Mouse (Mus musculus) urinary bladder, postnatal 14 days (tissue): ENCODE data around the gene Fbxo17.
A peak's percentile ranks its signal among the peaks of the same experiment; 100 is the strongest.

Experiments used
- DNase-seq: peaks from one replicate; pipeline ENCODE4 v3.0.0; 2021; ENCODE audit warnings: low spot score

The Fbxo17 gene

DNA sequence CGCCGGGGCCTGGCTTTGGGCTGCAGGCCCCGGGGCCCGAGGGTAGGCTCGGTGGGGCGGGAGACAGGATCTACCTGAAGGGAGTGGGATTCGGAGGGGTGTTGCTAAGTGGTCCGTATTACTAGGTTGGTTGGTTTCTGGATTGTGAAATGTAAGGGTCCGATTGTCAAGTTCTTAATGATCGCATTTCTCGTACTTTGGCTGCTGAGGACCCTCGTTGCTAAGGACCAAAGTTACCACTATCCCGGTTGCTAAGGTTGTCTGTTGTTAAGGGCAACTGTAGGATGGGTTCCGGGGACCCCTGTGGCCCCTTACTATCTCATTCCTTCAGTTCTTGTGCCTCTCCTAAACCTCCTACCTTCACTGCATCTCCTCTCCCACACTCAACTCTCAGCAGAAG is 50.3 kb downstream of the Fbxo17 start:
- DNase-seq = no peak

DNA sequence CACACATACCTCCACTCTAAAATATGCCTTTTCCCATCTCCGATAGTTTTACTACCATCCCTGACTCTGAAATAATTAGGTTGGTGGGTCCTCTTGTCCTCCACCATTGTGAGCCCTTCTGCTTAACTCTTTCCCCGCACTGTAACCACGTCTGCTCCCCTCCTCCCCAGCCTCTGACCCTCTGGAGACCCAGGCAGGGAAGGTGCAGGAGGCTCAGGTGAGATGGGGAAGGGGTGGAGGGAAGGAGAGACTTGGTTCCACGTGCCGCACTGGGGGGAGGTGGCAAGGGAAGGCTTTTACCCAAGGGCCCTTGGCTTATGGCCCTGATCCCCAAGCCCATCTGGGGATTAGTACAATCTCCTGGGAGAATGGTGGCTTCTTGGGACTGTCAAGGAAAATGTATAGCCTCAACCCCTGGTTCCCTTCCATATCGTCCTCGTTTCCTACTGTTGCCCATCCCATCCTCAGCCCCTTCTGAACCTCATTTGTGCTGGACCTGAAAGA is 50.9 kb downstream of the Fbxo17 start, which contains the start of gene Nfkbib:
Nfkbib (minus strand) TSS at position 51 of the 504 bp plus-strand sequence.
- DNase-seq = no peak

DNA sequence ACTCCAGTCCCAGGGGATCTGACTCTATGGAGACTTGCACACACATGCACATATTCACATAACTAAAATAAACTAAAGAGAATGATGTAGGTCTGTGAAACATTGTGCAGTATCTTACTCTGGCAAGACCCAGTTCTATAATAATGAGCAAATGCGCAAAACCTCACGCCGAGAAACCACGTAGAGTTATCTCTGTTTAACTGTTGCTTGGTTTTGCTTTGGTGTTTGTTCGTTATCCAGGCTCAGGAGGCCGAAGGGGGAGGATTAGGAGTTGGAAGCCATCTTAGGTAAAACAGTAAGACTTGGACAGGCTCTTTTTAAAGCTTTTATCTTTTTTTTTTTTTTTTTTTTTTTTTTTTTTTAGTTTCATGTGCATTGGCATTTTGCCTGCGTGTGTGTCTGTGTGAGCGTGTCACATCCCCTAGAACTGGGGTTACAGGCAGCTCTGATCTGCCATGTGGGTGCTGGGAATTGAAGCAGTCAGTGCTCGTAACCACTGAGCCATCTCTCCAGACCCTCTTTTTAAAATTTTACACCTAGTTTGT is 52.9 kb downstream of the Fbxo17 start:
- no peak for DNase-seq

DNA sequence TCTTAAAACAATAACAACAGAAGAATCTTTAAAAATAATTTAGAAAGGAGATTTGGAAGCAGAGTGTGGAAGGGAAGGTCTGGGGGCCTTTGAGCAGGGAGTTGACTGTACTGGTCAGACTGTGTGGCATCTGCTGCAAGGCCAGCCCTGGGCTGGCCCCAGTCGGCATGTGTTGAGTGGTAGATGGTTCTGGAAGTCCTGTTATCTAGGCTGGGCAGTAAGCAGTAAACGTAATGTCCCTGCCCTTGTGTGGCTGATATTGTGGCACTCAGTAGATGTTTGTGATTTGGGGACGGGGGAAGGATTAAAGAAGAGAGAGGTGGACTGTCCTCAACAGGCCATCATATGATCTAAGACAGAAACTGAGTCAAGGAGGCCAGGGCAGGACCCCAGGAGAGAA is 53.7 kb downstream of the Fbxo17 start:
- DNase-seq = no peak

DNA sequence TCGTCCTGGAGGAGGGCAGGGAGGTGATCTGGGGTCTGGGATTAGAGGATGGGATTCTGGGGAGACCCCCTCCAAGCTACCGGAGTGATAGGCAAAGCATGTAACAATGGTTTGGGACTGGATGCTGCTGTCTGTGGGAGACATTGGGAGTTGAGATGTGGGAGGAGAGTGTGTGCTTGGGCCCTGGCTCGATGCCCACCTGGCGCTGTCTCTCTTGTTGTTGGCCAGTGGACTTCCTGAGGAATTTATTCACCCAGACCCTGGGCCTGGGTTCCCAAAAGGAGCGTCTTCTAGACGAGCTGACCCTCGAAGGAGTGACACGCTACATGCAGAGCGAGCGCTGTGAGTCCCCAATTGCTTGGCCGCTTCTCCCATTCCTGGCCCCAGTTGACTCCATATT is 55.3 kb downstream of the Fbxo17 start:
- no peak for DNase-seq

DNA sequence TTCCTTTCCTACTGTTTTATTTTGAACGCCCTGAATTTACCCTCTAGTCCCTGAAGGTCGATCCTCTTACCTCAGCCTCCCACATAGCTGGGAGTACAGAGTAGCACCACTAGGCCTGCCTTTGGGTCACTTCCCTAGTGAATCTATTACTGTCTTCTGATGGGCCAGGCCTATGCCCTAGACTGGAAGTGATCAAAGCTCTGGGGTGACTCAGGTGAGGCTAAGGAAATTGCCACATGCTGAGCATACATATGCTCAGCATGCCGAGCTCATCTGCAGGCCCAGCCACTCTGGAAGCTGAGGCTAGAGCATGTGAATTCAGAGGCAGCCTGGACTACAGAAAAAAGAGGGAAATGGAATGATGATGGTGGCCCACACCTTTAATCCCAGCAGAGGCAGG is 56.6 kb downstream of the Fbxo17 start:
- no peak for DNase-seq

DNA sequence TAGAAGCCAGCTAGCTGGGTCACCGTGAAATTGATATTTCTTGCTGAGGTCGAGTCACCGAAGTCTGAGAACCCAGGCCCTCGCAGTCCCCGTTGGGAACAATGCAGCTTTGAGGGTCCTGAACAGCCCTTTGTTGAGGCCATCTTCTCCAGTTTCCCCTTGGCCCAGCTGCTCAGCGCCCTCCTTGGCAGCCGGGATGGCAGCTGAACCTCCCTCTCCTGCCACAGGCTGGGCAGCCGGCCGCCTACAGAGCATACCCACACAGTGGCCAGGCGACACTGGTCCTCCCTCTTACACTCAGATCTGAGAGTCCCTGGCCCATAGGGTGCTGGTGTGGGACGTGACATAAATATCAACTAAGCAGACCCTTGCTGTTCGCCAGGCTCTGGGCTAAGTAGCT is 57.6 kb downstream of the Fbxo17 start:
- no peak for DNase-seq

DNA sequence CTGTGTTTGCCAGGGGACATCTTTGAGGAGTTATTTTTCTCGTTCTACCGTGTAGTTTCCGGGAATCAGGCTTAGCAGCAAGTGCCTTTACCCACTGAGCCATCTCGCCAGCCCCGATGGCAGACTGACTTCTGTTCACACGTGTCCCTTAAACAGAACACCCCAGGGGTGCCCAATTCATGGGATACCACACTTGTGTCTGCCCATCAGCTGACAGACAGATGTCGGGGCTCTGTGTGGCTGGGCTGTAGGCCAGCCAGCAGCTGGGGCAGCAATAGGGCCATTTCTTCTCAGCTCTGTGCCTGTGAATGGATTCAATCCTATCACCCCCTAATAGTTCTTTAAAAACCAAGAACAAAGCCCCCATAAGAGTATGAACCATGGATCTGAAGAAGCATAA is 58.5 kb downstream of the Fbxo17 start:
- DNase-seq = no peak

DNA sequence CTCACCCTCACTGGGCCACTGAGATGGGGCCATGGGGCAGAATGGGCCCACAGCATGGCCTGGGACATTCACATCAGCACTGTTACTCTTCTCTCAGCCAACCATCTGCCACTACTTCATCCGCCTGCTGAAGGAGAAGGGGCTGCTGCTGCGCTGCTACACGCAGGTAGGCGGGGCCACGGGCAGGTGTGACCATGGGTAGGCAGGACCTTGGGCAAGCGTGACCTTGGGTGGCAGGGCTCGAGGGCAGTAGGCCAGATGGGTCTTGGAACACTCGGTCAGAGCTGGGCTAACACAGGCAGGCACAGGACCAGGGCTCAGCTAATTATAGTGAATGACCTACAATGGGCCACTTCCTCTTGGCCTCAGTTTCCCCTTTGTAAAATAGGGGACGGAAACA is 62.2 kb downstream of the Fbxo17 start:
- no peak for DNase-seq

DNA sequence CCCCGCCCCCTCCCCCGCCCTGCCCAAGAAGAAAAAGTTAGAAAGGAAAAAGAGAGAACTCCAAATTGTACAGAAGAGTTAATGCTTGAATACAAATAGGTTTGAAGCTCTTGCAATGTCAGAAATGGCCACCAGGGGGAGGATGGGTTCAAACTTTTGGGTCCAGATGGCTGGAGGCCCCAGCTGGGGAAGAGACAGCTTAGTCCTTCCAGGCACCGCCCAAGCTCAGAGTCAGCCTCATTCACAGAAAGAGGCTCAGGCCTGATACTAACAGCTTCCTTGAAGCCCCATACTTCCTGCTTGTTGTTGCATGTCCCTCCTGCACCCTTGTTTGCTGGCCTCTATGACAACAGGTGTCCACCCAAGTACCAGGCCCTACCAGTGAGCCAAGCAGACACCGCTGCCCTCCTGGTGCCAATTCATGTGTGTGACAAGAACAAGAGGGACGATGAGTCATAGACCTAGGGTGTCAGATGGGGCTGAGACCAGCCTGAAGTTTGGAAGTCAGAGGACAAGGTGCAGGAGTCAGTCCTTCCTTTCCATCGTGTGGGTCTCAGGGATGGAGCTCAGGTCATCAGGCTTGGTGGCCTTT is 63.6 kb downstream of the Fbxo17 start:
- peak; percentile 92 for DNase-seq

DNA sequence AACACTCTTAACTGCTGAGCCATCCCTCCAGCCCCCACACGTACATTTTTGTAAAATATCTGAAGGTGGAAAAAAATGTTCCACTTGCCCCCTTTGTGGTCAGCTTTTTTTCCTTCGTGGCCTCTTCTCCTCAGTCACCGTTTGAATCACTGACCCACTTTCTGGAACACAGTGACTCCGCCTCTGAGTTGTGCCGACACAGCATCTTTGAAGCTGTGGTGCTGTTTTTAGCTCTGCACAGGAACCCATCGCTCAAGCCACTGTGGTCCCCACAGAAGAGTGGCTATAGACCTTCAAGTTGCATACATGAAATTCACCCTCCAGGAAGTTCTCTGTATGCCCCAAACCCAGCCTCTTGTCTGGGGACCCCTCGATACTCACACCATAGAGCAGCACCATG is 64.3 kb downstream of the Fbxo17 start:
- DNase-seq = no peak

DNA sequence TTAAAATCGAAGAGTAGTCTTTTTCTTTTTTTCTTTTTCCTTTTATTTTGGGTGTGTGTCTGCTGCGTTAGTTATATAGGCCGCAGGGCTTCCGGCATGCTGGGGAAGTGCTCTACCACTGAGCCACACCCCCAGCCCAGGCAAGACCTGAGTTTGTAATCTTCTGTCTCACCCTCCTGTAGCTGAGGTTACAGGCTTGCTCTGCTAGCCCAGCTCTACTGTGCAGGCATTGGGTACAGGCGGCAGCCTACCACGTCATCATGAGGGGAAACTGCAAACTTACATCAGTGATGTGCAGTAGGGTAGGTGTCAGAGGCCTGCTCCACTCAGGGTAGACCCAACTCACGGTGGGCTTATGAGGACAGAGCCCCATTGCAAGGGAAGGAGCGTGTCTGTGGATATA is 64.7 kb downstream of the Fbxo17 start:
- no peak for DNase-seq

DNA sequence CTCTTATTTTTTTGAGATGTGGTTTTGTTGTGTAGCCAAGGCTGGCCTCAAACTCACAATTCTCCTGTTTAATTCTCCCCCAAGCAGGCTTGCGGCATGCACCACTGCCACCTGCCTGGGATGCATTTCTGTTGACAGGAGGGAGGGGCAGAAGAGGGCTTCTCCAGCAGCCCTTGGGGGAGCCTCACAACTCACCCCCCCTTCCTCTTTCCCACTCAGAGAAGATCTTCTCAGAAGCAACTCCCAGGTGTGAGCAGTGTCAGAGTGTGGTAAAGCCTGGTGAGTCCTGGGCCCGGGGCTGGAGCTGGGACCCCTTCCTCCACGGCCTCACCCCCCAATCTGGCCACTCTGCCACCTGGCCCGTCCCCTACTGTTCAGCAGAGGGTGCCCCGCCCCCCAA is 68.6 kb downstream of the Fbxo17 start:
- DNase-seq = no peak
